Mouse (Mus musculus): ENCODE data around the gene Olfr1016. TPM values are rescaled to one million over a fixed set of nuclear protein-coding genes. Genes with fewer than 3 reads are reported as not detected.

Gene Olfr1016
- polyA plus RNA-seq (2014; fragmentation: Nextera tagmentation; extraction: Ambion mirVana), result not detected in 2 replicates

GRCm38 (mm10) chr2:85802444-85802843, at the start of gene Olfr1016:
Gene Olfr1016 (minus strand): TSS chr2:85802544.
- no peaks in the 10 kb centered on the region for H3K4me1 ChIP-seq (ENCODE audit: control insufficient read depth, insufficient read depth, low read length)
- H3K9me3 ChIP-seq (ENCODE audit: control insufficient read depth, low read length), result no peaks in the 10 kb centered on the region
- H3K36me3 ChIP-seq (ENCODE audit: control insufficient read depth, insufficient read depth, low read length), result no peaks in the 10 kb centered on the region
- H3K27me3 ChIP-seq (ENCODE audit: control insufficient read depth, insufficient read depth, low read length), result no peaks in the 10 kb centered on the region
- H3K27ac ChIP-seq (ENCODE audit: low read depth, low read length), result no peak within 1 kb of the TSS
- no peak for ATAC-seq (ENCODE audit: low FRiP score, low TSS enrichment)
- WGBS, result 91% methylated on average over 2 of the region's 2 CpGs
- H3K4me3 ChIP-seq (ENCODE audit: low read length), result no peak within 1 kb of the TSS
- H3K4me2 ChIP-seq (replicated peaks; ENCODE audit: low read depth, low read length), result no peak within 1 kb of the TSS
- H3K9ac ChIP-seq (ENCODE audit: low read depth, low read length), result no peak within 1 kb of the TSS

- Histone ChIP-seq H3K4me2 (replicated peaks; ENCODE audit: low read depth, low read length) (no peak within 1 kb of the TSS), H3K4me1 (ENCODE audit: control insufficient read depth, insufficient read depth, low read length) (no peaks in the 10 kb centered on the region), H3K4me3 (ENCODE audit: low read length) (no peak within 1 kb of the TSS), H3K9me3 (ENCODE audit: control insufficient read depth, low read length) (no peaks in the 10 kb centered on the region), H3K27me3 (ENCODE audit: control insufficient read depth, insufficient read depth, low read length) (no peaks in the 10 kb centered on the region), H3K36me3 (ENCODE audit: control insufficient read depth, insufficient read depth, low read length) (no peaks in the 10 kb centered on the region), H3K9ac (ENCODE audit: low read depth, low read length) (no peak within 1 kb of the TSS), H3K27ac (ENCODE audit: low read depth, low read length) (no peak within 1 kb of the TSS)
- no peak for ATAC-seq (ENCODE audit: low FRiP score, low TSS enrichment)
- WGBS, result 84% methylated on average over 1 of the region's 1 CpGs
Measured at GRCm38 (mm10) chr2:85846730-85847129, 44.4 kb upstream of the Olfr1016 start, which contains the start of gene Olfr1020. Gene Olfr1020 (plus strand): TSS chr2:85847030.

- H3K27me3 ChIP-seq (ENCODE audit: control insufficient read depth, insufficient read depth, low read length), result no peaks in the 10 kb centered on the region
- ATAC-seq (ENCODE audit: low FRiP score, low TSS enrichment), result no peak
- no peak within 1 kb of the TSS for H3K4me3 ChIP-seq (ENCODE audit: low read length)
- H3K4me1 ChIP-seq (ENCODE audit: control insufficient read depth, insufficient read depth, low read length), result no peaks in the 10 kb centered on the region
- H3K36me3 ChIP-seq (ENCODE audit: control insufficient read depth, insufficient read depth, low read length), result no peaks in the 10 kb centered on the region
- H3K4me2 ChIP-seq (replicated peaks; ENCODE audit: low read depth, low read length), result no peak within 1 kb of the TSS
- H3K9ac ChIP-seq (ENCODE audit: low read depth, low read length), result no peak within 1 kb of the TSS
- H3K27ac ChIP-seq (ENCODE audit: low read depth, low read length), result no peak within 1 kb of the TSS
- no peaks in the 10 kb centered on the region for H3K9me3 ChIP-seq (ENCODE audit: control insufficient read depth, low read length)
Measured at GRCm38 (mm10) chr2:85845383-85845782, 43.0 kb upstream of the Olfr1016 start, which contains the start of gene Olfr1019. Gene Olfr1019 (minus strand): TSS chr2:85845483.

GRCm38 (mm10) chr2:85818179-85818578, 15.8 kb upstream of the Olfr1016 start, which contains the start of gene Olfr1018:
Gene Olfr1018 (plus strand): TSS chr2:85818479.
- no peaks in the 10 kb centered on the region for H3K9me3 ChIP-seq (ENCODE audit: control insufficient read depth, low read length)
- H3K27me3 ChIP-seq (ENCODE audit: control insufficient read depth, insufficient read depth, low read length), result no peaks in the 10 kb centered on the region
- H3K4me3 ChIP-seq (ENCODE audit: low read length), result no peak within 1 kb of the TSS
- no peaks in the 10 kb centered on the region for H3K36me3 ChIP-seq (ENCODE audit: control insufficient read depth, insufficient read depth, low read length)
- H3K4me2 ChIP-seq (replicated peaks; ENCODE audit: low read depth, low read length), result no peak within 1 kb of the TSS
- no peak for ATAC-seq (ENCODE audit: low FRiP score, low TSS enrichment)
- H3K27ac ChIP-seq (ENCODE audit: low read depth, low read length), result no peak within 1 kb of the TSS
- H3K4me1 ChIP-seq (ENCODE audit: control insufficient read depth, insufficient read depth, low read length), result no peaks in the 10 kb centered on the region
- H3K9ac ChIP-seq (ENCODE audit: low read depth, low read length), result no peak within 1 kb of the TSS

- 79% methylated on average over 4 of the region's 4 CpGs for WGBS
- Histone ChIP-seq H3K9me3 (ENCODE audit: control insufficient read depth, low read length) (no peaks in the 10 kb centered on the region), H3K36me3 (ENCODE audit: control insufficient read depth, insufficient read depth, low read length) (no peaks in the 10 kb centered on the region), H3K27ac (ENCODE audit: low read depth, low read length) (no peak overlapping the region), H3K4me2 (replicated peaks; ENCODE audit: low read depth, low read length) (no peak overlapping the region), H3K4me1 (ENCODE audit: control insufficient read depth, insufficient read depth, low read length) (no peaks in the 10 kb centered on the region), H3K9ac (ENCODE audit: low read depth, low read length) (no peak overlapping the region), H3K4me3 (ENCODE audit: low read length) (no peak overlapping the region), H3K27me3 (ENCODE audit: control insufficient read depth, insufficient read depth, low read length) (no peaks in the 10 kb centered on the region)
- no peak for ATAC-seq (ENCODE audit: low FRiP score, low TSS enrichment)
Measured at GRCm38 (mm10) chr2:85804501-85804900, 2.2 kb upstream of the Olfr1016 start.

GRCm38 (mm10) chr2:85792331-85792730, 10.0 kb downstream of the Olfr1016 start:
- H3K9me3 ChIP-seq (ENCODE audit: control insufficient read depth, low read length), result no peaks in the 10 kb centered on the region
- H3K4me3 ChIP-seq (ENCODE audit: low read length), result no peak overlapping the region
- no peak overlapping the region for H3K27ac ChIP-seq (ENCODE audit: low read depth, low read length)
- no peak overlapping the region for H3K9ac ChIP-seq (ENCODE audit: low read depth, low read length)
- no peaks in the 10 kb centered on the region for H3K27me3 ChIP-seq (ENCODE audit: control insufficient read depth, insufficient read depth, low read length)
- H3K36me3 ChIP-seq (ENCODE audit: control insufficient read depth, insufficient read depth, low read length), result no peaks in the 10 kb centered on the region
- H3K4me2 ChIP-seq (replicated peaks; ENCODE audit: low read depth, low read length), result no peak overlapping the region
- no peak for ATAC-seq (ENCODE audit: low FRiP score, low TSS enrichment)
- no peaks in the 10 kb centered on the region for H3K4me1 ChIP-seq (ENCODE audit: control insufficient read depth, insufficient read depth, low read length)
- 68% methylated on average over 2 of the region's 2 CpGs for WGBS

GRCm38 (mm10) chr2:85781717-85782116, 20.6 kb downstream of the Olfr1016 start, which contains the start of gene Olfr1015:
Gene Olfr1015 (plus strand): TSS chr2:85782017.
- Histone ChIP-seq H3K9me3 (ENCODE audit: control insufficient read depth, low read length) (no peaks in the 10 kb centered on the region), H3K4me2 (replicated peaks; ENCODE audit: low read depth, low read length) (no peak within 1 kb of the TSS), H3K27me3 (ENCODE audit: control insufficient read depth, insufficient read depth, low read length) (no peaks in the 10 kb centered on the region), H3K4me3 (ENCODE audit: low read length) (no peak within 1 kb of the TSS), H3K4me1 (ENCODE audit: control insufficient read depth, insufficient read depth, low read length) (no peaks in the 10 kb centered on the region), H3K9ac (ENCODE audit: low read depth, low read length) (no peak within 1 kb of the TSS), H3K36me3 (ENCODE audit: control insufficient read depth, insufficient read depth, low read length) (no peaks in the 10 kb centered on the region), H3K27ac (ENCODE audit: low read depth, low read length) (no peak within 1 kb of the TSS)
- ATAC-seq (ENCODE audit: low FRiP score, low TSS enrichment), result no peak

GRCm38 (mm10) chr2:85772413-85772812, 29.9 kb downstream of the Olfr1016 start, which contains the start of gene Olfr1014:
Gene Olfr1014 (plus strand): TSS chr2:85772713.
- no peak within 1 kb of the TSS for H3K9ac ChIP-seq (ENCODE audit: low read depth, low read length)
- H3K4me1 ChIP-seq (ENCODE audit: control insufficient read depth, insufficient read depth, low read length), result no peaks in the 10 kb centered on the region
- H3K4me2 ChIP-seq (replicated peaks; ENCODE audit: low read depth, low read length), result no peak within 1 kb of the TSS
- no peak within 1 kb of the TSS for H3K4me3 ChIP-seq (ENCODE audit: low read length)
- no peaks in the 10 kb centered on the region for H3K9me3 ChIP-seq (ENCODE audit: control insufficient read depth, low read length)
- no peak for ATAC-seq (ENCODE audit: low FRiP score, low TSS enrichment)
- H3K36me3 ChIP-seq (ENCODE audit: control insufficient read depth, insufficient read depth, low read length), result no peaks in the 10 kb centered on the region
- no peak within 1 kb of the TSS for H3K27ac ChIP-seq (ENCODE audit: low read depth, low read length)
- no peaks in the 10 kb centered on the region for H3K27me3 ChIP-seq (ENCODE audit: control insufficient read depth, insufficient read depth, low read length)

GRCm38 (mm10) chr2:85766798-85767197, 35.5 kb downstream of the Olfr1016 start, which contains the start of gene Olfr1013:
Gene Olfr1013 (plus strand): TSS chr2:85767098.
- no peaks in the 10 kb centered on the region for H3K36me3 ChIP-seq (ENCODE audit: control insufficient read depth, insufficient read depth, low read length)
- ATAC-seq (ENCODE audit: low FRiP score, low TSS enrichment), result no peak
- H3K4me1 ChIP-seq (ENCODE audit: control insufficient read depth, insufficient read depth, low read length), result no peaks in the 10 kb centered on the region
- H3K9me3 ChIP-seq (ENCODE audit: control insufficient read depth, low read length), result no peaks in the 10 kb centered on the region
- no peak within 1 kb of the TSS for H3K27ac ChIP-seq (ENCODE audit: low read depth, low read length)
- H3K27me3 ChIP-seq (ENCODE audit: control insufficient read depth, insufficient read depth, low read length), result no peaks in the 10 kb centered on the region
- no peak within 1 kb of the TSS for H3K4me2 ChIP-seq (replicated peaks; ENCODE audit: low read depth, low read length)
- H3K9ac ChIP-seq (ENCODE audit: low read depth, low read length), result no peak within 1 kb of the TSS
- no peak within 1 kb of the TSS for H3K4me3 ChIP-seq (ENCODE audit: low read length)

Data from kidney, embryonic 14.5 days (tissue).